Mouse (Mus musculus): ENCODE data around the gene Ptch2. TPM values are rescaled to one million over a fixed set of nuclear protein-coding genes. Genes with fewer than 3 reads are reported as not detected.

Ptch2 gene
- polyA plus RNA-seq, 1 experiment from 2014 or later: 1.3 TPM

- peak; percentile 46 for ATAC-seq
- no peak for TF ChIP-seq CTCF (IDR thresholded peaks at IDR 0.05; ENCODE audit: low read depth)
- Histone ChIP-seq H3K27me3 (replicated peaks; ENCODE audit: control insufficient read depth, insufficient read depth, low read length) (no peaks in the 10 kb centered on the region), H3K9me3 (ENCODE audit: control insufficient read depth) (no peaks in the 10 kb centered on the region), H3K36me3 (ENCODE audit: control insufficient read depth, insufficient read depth) (peaks cover 25% of the 10 kb centered on the region), H3K4me3 (ENCODE audit: low read depth, low read length) (no peak within 1 kb of the TSS), H3K4me2 (replicated peaks; ENCODE audit: low read depth) (no peak within 1 kb of the TSS), H3K27ac (ENCODE audit: low read depth, low read length) (peak within 1 kb of the TSS; percentile 84), H3K9ac (ENCODE audit: low read depth, low read length) (peak within 1 kb of the TSS; percentile 13; the same call in 1 of the 2 replicates), H3K4me1 (replicated peaks; ENCODE audit: control insufficient read depth, insufficient read depth, low read length) (0 out of 2 replicates have a peak, but pooled peaks cover 9% of the 10 kb centered on the region)
- 63% methylated on average over 9 of the region's 9 CpGs for WGBS
Observed at GRCm38 (mm10) chr4:117126675-117127290, 30.9 kb downstream of the Ptch2 start, which contains the start of gene Tctex1d4. Gene Tctex1d4 (plus strand): TSS chr4:117126794.

GRCm38 (mm10) chr4:117127991-117128686 lies 32.3 kb downstream of the Ptch2 start:
- no peaks in the 10 kb centered on the region for H3K27me3 ChIP-seq (replicated peaks; ENCODE audit: control insufficient read depth, insufficient read depth, low read length)
- H3K9me3 ChIP-seq (ENCODE audit: control insufficient read depth): no peaks in the 10 kb centered on the region
- H3K4me3 ChIP-seq (ENCODE audit: low read depth, low read length): no peak overlapping the region
- 0 out of 2 replicates have a peak, but pooled peaks cover 9% of the 10 kb centered on the region for H3K4me1 ChIP-seq (replicated peaks; ENCODE audit: control insufficient read depth, insufficient read depth, low read length)
- WGBS: 86% methylated on average over 33 of the region's 33 CpGs
- H3K36me3 ChIP-seq (ENCODE audit: control insufficient read depth, insufficient read depth): peaks cover 26% of the 10 kb centered on the region
- no peak for TF ChIP-seq CTCF (IDR thresholded peaks at IDR 0.05; ENCODE audit: low read depth)
- H3K4me2 ChIP-seq (replicated peaks; ENCODE audit: low read depth): no peak overlapping the region
- H3K27ac ChIP-seq (ENCODE audit: low read depth, low read length): no peak overlapping the region
- no peak for ATAC-seq
- H3K9ac ChIP-seq (ENCODE audit: low read depth, low read length): no peak overlapping the region

GRCm38 (mm10) chr4:117130790-117131189 lies 34.9 kb downstream of the Ptch2 start:
- Histone ChIP-seq H3K9me3 (ENCODE audit: control insufficient read depth) (no peaks in the 10 kb centered on the region), H3K9ac (ENCODE audit: low read depth, low read length) (no peak overlapping the region), H3K27ac (ENCODE audit: low read depth, low read length) (no peak overlapping the region), H3K27me3 (replicated peaks; ENCODE audit: control insufficient read depth, insufficient read depth, low read length) (no peaks in the 10 kb centered on the region), H3K36me3 (ENCODE audit: control insufficient read depth, insufficient read depth) (peaks cover 26% of the 10 kb centered on the region), H3K4me3 (ENCODE audit: low read depth, low read length) (no peak overlapping the region), H3K4me1 (replicated peaks; ENCODE audit: control insufficient read depth, insufficient read depth, low read length) (0 out of 2 replicates have a peak, but pooled peaks cover 2% of the 10 kb centered on the region), H3K4me2 (replicated peaks; ENCODE audit: low read depth) (no peak overlapping the region)
- ATAC-seq: no peak
- 87% methylated on average over 6 of the region's 6 CpGs for WGBS
- no peak for TF ChIP-seq CTCF (IDR thresholded peaks at IDR 0.05; ENCODE audit: low read depth)

- Histone ChIP-seq H3K27ac (ENCODE audit: low read depth, low read length) (no peak overlapping the region), H3K4me3 (ENCODE audit: low read depth, low read length) (no peak overlapping the region), H3K27me3 (replicated peaks; ENCODE audit: control insufficient read depth, insufficient read depth, low read length) (no peaks in the 10 kb centered on the region), H3K9ac (ENCODE audit: low read depth, low read length) (no peak overlapping the region), H3K36me3 (ENCODE audit: control insufficient read depth, insufficient read depth) (peaks cover 26% of the 10 kb centered on the region), H3K4me2 (replicated peaks; ENCODE audit: low read depth) (no peak overlapping the region), H3K9me3 (ENCODE audit: control insufficient read depth) (no peaks in the 10 kb centered on the region), H3K4me1 (replicated peaks; ENCODE audit: control insufficient read depth, insufficient read depth, low read length) (no peaks in the 10 kb centered on the region)
- ATAC-seq: no peak
- no peak for TF ChIP-seq CTCF (IDR thresholded peaks at IDR 0.05; ENCODE audit: low read depth)
- 79% methylated on average over 6 of the region's 6 CpGs for WGBS
Observed at GRCm38 (mm10) chr4:117131198-117131597, 35.3 kb downstream of the Ptch2 start.

- Histone ChIP-seq H3K4me1 (replicated peaks; ENCODE audit: control insufficient read depth, insufficient read depth, low read length) (no peaks in the 10 kb centered on the region), H3K9me3 (ENCODE audit: control insufficient read depth) (no peaks in the 10 kb centered on the region), H3K4me2 (replicated peaks; ENCODE audit: low read depth) (peak overlapping the region; percentile 98), H3K27ac (ENCODE audit: low read depth, low read length) (no peak overlapping the region), H3K4me3 (ENCODE audit: low read depth, low read length) (peak overlapping the region; percentile 90), H3K27me3 (replicated peaks; ENCODE audit: control insufficient read depth, insufficient read depth, low read length) (no peaks in the 10 kb centered on the region), H3K36me3 (ENCODE audit: control insufficient read depth, insufficient read depth) (peaks cover 26% of the 10 kb centered on the region), H3K9ac (ENCODE audit: low read depth, low read length) (0 out of 2 replicates have a peak overlapping the region, but pooled peaks have one; percentile 90)
- WGBS: 59% methylated on average over 7 of the region's 7 CpGs
- no peak for ATAC-seq
- no peak for TF ChIP-seq CTCF (IDR thresholded peaks at IDR 0.05; ENCODE audit: low read depth)
Observed at GRCm38 (mm10) chr4:117131890-117132793, 36.3 kb downstream of the Ptch2 start.

GRCm38 (mm10) chr4:117132794-117133143 lies 36.9 kb downstream of the Ptch2 start:
- WGBS: 48% methylated on average over 11 of the region's 11 CpGs
- Histone ChIP-seq H3K27me3 (replicated peaks; ENCODE audit: control insufficient read depth, insufficient read depth, low read length) (no peaks in the 10 kb centered on the region), H3K36me3 (ENCODE audit: control insufficient read depth, insufficient read depth) (peaks cover 26% of the 10 kb centered on the region), H3K9me3 (ENCODE audit: control insufficient read depth) (no peaks in the 10 kb centered on the region), H3K9ac (ENCODE audit: low read depth, low read length) (0 out of 2 replicates have a peak overlapping the region, but pooled peaks have one; percentile 90), H3K4me2 (replicated peaks; ENCODE audit: low read depth) (peak overlapping the region; percentile 98), H3K27ac (ENCODE audit: low read depth, low read length) (no peak overlapping the region), H3K4me1 (replicated peaks; ENCODE audit: control insufficient read depth, insufficient read depth, low read length) (no peaks in the 10 kb centered on the region), H3K4me3 (ENCODE audit: low read depth, low read length) (peak overlapping the region; percentile 90)
- no peak for TF ChIP-seq CTCF (IDR thresholded peaks at IDR 0.05; ENCODE audit: low read depth)
- ATAC-seq: no peak

Measured in intestine, postnatal 0 days (tissue).